In the genomic region with DNA sequence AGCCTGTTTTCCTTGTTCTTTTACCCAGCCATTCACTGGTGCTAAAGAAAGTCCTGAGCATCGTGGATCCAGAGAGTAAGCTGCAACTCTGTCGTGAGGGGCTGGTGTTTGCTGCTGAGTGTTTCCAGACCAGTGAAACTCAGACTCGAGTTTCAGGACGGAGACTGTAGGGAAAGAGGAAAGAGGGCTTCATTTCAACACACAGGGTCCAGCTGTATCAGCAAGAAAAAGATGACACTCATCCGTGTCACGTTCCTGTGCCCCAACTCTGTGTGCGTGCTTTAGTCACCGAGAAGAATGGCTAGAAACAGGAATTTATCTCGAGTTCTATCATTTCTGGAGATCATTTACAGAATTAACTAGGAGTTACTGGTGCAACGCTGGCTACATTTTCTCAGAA, we compare ENCODE assay signal across 19 mouse cellular contexts. TPM values are rescaled to one million over a fixed set of nuclear protein-coding genes. Genes with fewer than 3 reads are reported as not detected.
DNase-seq lines count a peak whose midpoint lies in the region; ATAC-seq and TF ChIP-seq lines count a peak whose summit lies in the region.
"Had no signal": no experiment of that assay in that cellular context is flagged by ENCODE, and none has a peak within 500 bp of the region (broad histone marks: within the 10 kb centered on the region; RNA-seq: fewer than 3 reads in every experiment).

No protein-coding gene starts in this region.

- 28% methylated on average over 10 of the region's 10 CpGs for WGBS in kidney, adult 2 months
- WGBS in lung, postnatal 0 days: 33% methylated on average over 10 of the region's 10 CpGs
- 46% methylated on average over 10 of the region's 10 CpGs for WGBS in lung, adult 2 months
- 31% methylated on average over 10 of the region's 10 CpGs for WGBS in liver, embryonic 12.5 days (ENCODE audit: insufficient replicate concordance)
- WGBS in midbrain, embryonic 10.5 days: 79% methylated on average over 10 of the region's 10 CpGs

- H3K27me3 ChIP-seq in kidney, adult 2 months (replicated peaks; ENCODE audit: control insufficient read depth, insufficient read depth, low read length): no peaks in the 10 kb centered on the region
- H3K27me3 ChIP-seq in lung, postnatal 0 days (replicated peaks; ENCODE audit: insufficient read depth, low read length): no peaks in the 10 kb centered on the region
- no peaks in the 10 kb centered on the region for H3K27me3 ChIP-seq in liver, embryonic 12.5 days (replicated peaks)
- no peaks in the 10 kb centered on the region for H3K27me3 ChIP-seq in midbrain, embryonic 10.5 days (ENCODE audit: low read depth, poor library complexity, severe bottlenecking)
- H3K27me3 ChIP-seq: forebrain, embryonic 12.5 days; hindbrain, embryonic 13.5 days; neural tube, embryonic 15.5 days had no signal

- TF ChIP-seq POLR2A in kidney, adult 2 months (IDR thresholded peaks at IDR 0.05; ENCODE audit: low read depth, low read length): no peak
- no peak for TF ChIP-seq POLR2A in lung, adult 2 months (IDR thresholded peaks at IDR 0.05; ENCODE audit: borderline replicate concordance, extremely low read depth, low read depth, low read length)

- TF ChIP-seq EP300 in lung, postnatal 0 days (IDR thresholded peaks at IDR 0.05): no peak

- H3K9me3 ChIP-seq in lung, postnatal 0 days (ENCODE audit: low read length): no peaks in the 10 kb centered on the region
- H3K9me3 ChIP-seq in liver, embryonic 12.5 days (replicated peaks): no peaks in the 10 kb centered on the region
- no peaks in the 10 kb centered on the region for H3K9me3 ChIP-seq in midbrain, embryonic 10.5 days (replicated peaks)
- H3K9me3 ChIP-seq: forebrain, embryonic 12.5 days; hindbrain, embryonic 13.5 days; neural tube, embryonic 15.5 days had no signal

- H3K36me3 ChIP-seq in kidney, adult 2 months (ENCODE audit: control insufficient read depth, insufficient read depth, low read length): no peaks in the 10 kb centered on the region
- H3K36me3 ChIP-seq in lung, postnatal 0 days (ENCODE audit: insufficient read depth, low read length): no peaks in the 10 kb centered on the region
- no peaks in the 10 kb centered on the region for H3K36me3 ChIP-seq in liver, embryonic 12.5 days
- H3K36me3 ChIP-seq in midbrain, embryonic 10.5 days: no peaks in the 10 kb centered on the region
- H3K36me3 ChIP-seq: forebrain, embryonic 12.5 days; hindbrain, embryonic 13.5 days; neural tube, embryonic 15.5 days had no signal

- TF ChIP-seq CTCF in kidney, adult 2 months (conservative IDR thresholded peaks at IDR 0.05; ENCODE audit: insufficient read depth, insufficient read length, low read depth, low read length): no peak
- TF ChIP-seq CTCF in lung, postnatal 0 days (IDR thresholded peaks at IDR 0.05): no peak
- TF ChIP-seq CTCF in lung, adult 2 months (IDR thresholded peaks at IDR 0.05; ENCODE audit: insufficient read depth, low read length): no peak

- H3K4me1 ChIP-seq in kidney, adult 2 months (ENCODE audit: control insufficient read depth, insufficient read depth, low read length): peaks cover 28% of the 10 kb centered on the region
- no peaks in the 10 kb centered on the region for H3K4me1 ChIP-seq in lung, postnatal 0 days (ENCODE audit: insufficient read depth, low read depth, low read length)
- H3K4me1 ChIP-seq in lung, adult 2 months (ENCODE audit: control insufficient read depth, insufficient read depth, low read length): no peaks in the 10 kb centered on the region
- peaks cover 16% of the 10 kb centered on the region for H3K4me1 ChIP-seq in liver, embryonic 12.5 days
- H3K4me1 ChIP-seq in midbrain, embryonic 10.5 days: no peaks in the 10 kb centered on the region
- H3K4me1 ChIP-seq: forebrain, embryonic 12.5 days; neural tube, embryonic 15.5 days had no signal

- no peak overlapping the region for H3K4me2 ChIP-seq in lung, postnatal 0 days (replicated peaks; ENCODE audit: low read depth, low read length)
- H3K4me2 ChIP-seq in liver, embryonic 12.5 days: peak overlapping the region; percentile 6; the same call in 1 of the 2 replicates
- H3K4me2 ChIP-seq: forebrain, embryonic 12.5 days; hindbrain, embryonic 13.5 days; midbrain, embryonic 11.5 days; neural tube, embryonic 15.5 days had no signal

- no peak overlapping the region for H3K4me3 ChIP-seq in kidney, adult 2 months (ENCODE audit: insufficient read depth, low read depth, low read length)
- H3K4me3 ChIP-seq in lung, postnatal 0 days (ENCODE audit: low read depth, low read length): no peak overlapping the region
- no peak overlapping the region for H3K4me3 ChIP-seq in lung, adult 2 months (replicated peaks; ENCODE audit: extremely low read depth, low read depth, low read length)
- no peak overlapping the region for H3K4me3 ChIP-seq in liver, embryonic 12.5 days
- no peak overlapping the region for H3K4me3 ChIP-seq in midbrain, embryonic 10.5 days
- H3K4me3 ChIP-seq: forebrain, embryonic 12.5 days; hindbrain, embryonic 13.5 days; neural tube, embryonic 15.5 days had no signal

- 0 out of 2 replicates have a peak, but pooled peaks have one; percentile 16 for ATAC-seq in lung, postnatal 0 days
- no peak for ATAC-seq in liver, embryonic 12.5 days

- H3K27ac ChIP-seq in kidney, adult 2 months (ENCODE audit: insufficient read depth, low read depth, low read length): peak overlapping the region; percentile 39; the same call in 1 of the 2 replicates
- no peak overlapping the region for H3K27ac ChIP-seq in lung, postnatal 0 days (ENCODE audit: low read length)
- H3K27ac ChIP-seq in liver, embryonic 12.5 days: no peak overlapping the region
- no peak overlapping the region for H3K27ac ChIP-seq in midbrain, embryonic 10.5 days (replicated peaks)
- H3K27ac ChIP-seq: forebrain, embryonic 12.5 days; hindbrain, embryonic 13.5 days; liver, embryonic 14.5 days; neural tube, embryonic 15.5 days had no signal

- DNase-seq in kidney, adult 2 months: peak; percentile 36
- DNase-seq in kidney, adult 8-10 months: no peak
- DNase-seq in lung, postnatal 0 days (ENCODE audit: low spot score): peak; percentile 52
- DNase-seq in lung, adult 2 months: no peak
- no peak for DNase-seq in midbrain, embryonic 10.5 days (ENCODE audit: low spot score)
- DNase-seq in T-cell, adult 2 months (ENCODE audit: low spot score): no peak
- DNase-seq: adrenal gland, postnatal 10 days; cerebellum, adult 9-11 months; embryo, embryonic 11 days; heart, adult 11 months; kidney, adult 18-20 months; retina, postnatal 1 day; thymus, postnatal 4 days had no signal

- no peak overlapping the region for H3K9ac ChIP-seq in lung, postnatal 0 days (replicated peaks; ENCODE audit: low read depth)
- no peak overlapping the region for H3K9ac ChIP-seq in liver, embryonic 12.5 days
- H3K9ac ChIP-seq: forebrain, embryonic 12.5 days; hindbrain, embryonic 13.5 days; liver, embryonic 14.5 days; neural tube, embryonic 15.5 days had no signal

RNA-seq across cellular contexts. Expression of gene Ric1, which starts 33.7 kb away (rescaled TPM):
- 8.9 and 10.4 TPM in 2 replicates for polyA plus RNA-seq in kidney, adult 2 months (2012; rRNA removed)
- polyA plus RNA-seq in lung, postnatal 0 days (2015; fragmentation: Nextera tagmentation; extraction: Ambion mirVana): 17.7 and 18.6 TPM in 2 replicates
- polyA plus RNA-seq in lung, adult 2 months (2012; rRNA removed): 12.3 and 19.1 TPM in 2 replicates
- 4.9 and 5.8 TPM in 2 replicates for polyA plus RNA-seq in liver, embryonic 12.5 days (2016; fragmentation: Nextera tagmentation; extraction: Ambion mirVana)
- 9.8 and 10.2 TPM in 2 replicates for polyA plus RNA-seq in midbrain, embryonic 10.5 days (2016; fragmentation: Nextera tagmentation; extraction: Ambion mirVana)

Comparison
In these comparisons a context has a peak if more than half of its experiments do, and no peak if none do; other contexts are left out.
1. DNase-seq: peak in kidney, adult 2 months (single experiment) and lung, postnatal 0 days (single experiment); none in kidney, adult 8-10 months (0 of 2), lung, adult 2 months (single experiment), midbrain, embryonic 10.5 days (single experiment) and T-cell, adult 2 months (single experiment).